Comparison of ENCODE assay signal across 23 mouse cellular contexts in genomic region chr5:33955868-33956267, GRCm38 (mm10). TPM values are rescaled to one million over a fixed set of nuclear protein-coding genes. Genes with fewer than 3 reads are reported as not detected.
DNase-seq lines count a peak whose midpoint lies in the region; ATAC-seq lines count a peak whose summit lies in the region.
"Had no signal": no experiment of that assay in that cellular context is flagged by ENCODE, and none has a peak within 500 bp of the region (broad histone marks: within the 10 kb centered on the region; RNA-seq: fewer than 3 reads in every experiment).

No protein-coding gene starts in this region.

- peak; percentile 14 for DNase-seq in embryonic facial prominence, embryonic 14.5 days (ENCODE audit: low spot score)
- DNase-seq in embryonic facial prominence, embryonic 10.5 days (ENCODE audit: low spot score) = no peak
- peak; percentile 54 for DNase-seq in Muller cell, postnatal 12 days (ENCODE audit: inconsistent ontology term)
- DNase-seq in adrenal gland, postnatal 14 days = peak; percentile 52
- DNase-seq in mesoderm, embryonic 11.5 days (ENCODE audit: low read depth, low spot score) = peak; percentile 55
- DNase-seq: cerebellum, adult 2 months; cerebellum, postnatal 25 days; gastrocnemius, postnatal 10 days; layer of hippocampus, adult 9-11 months; thymus, adult 2 months; thymus, postnatal 4 days had no signal

- no peaks in the 10 kb centered on the region for H3K36me3 ChIP-seq in embryonic facial prominence, embryonic 14.5 days (ENCODE audit: control insufficient read depth, insufficient read depth, low read length)
- no peaks in the 10 kb centered on the region for H3K36me3 ChIP-seq in embryonic facial prominence, embryonic 10.5 days (replicated peaks)
- no peaks in the 10 kb centered on the region for H3K36me3 ChIP-seq in midbrain, embryonic 13.5 days
- H3K36me3 ChIP-seq: kidney, embryonic 15.5 days; limb, embryonic 15.5 days; midbrain, embryonic 12.5 days had no signal

- ATAC-seq in embryonic facial prominence, embryonic 14.5 days (ENCODE audit: low read depth) = no peak
- no peak for ATAC-seq in megakaryocyte progenitor cell, adult 5-6 weeks (replicated peaks; ENCODE audit: poor library complexity)
- no peak for ATAC-seq in midbrain, embryonic 13.5 days
- ATAC-seq: forebrain, embryonic 13.5 days; hindbrain, embryonic 16.5 days; intestine, embryonic 16.5 days had no signal

- 61% methylated on average over 4 of the region's 4 CpGs for WGBS in embryonic facial prominence, embryonic 14.5 days
- WGBS in embryonic facial prominence, embryonic 10.5 days = 88% methylated on average over 4 of the region's 4 CpGs
- 95% methylated on average over 4 of the region's 4 CpGs for WGBS in midbrain, embryonic 13.5 days

- H3K4me1 ChIP-seq in embryonic facial prominence, embryonic 14.5 days (ENCODE audit: control insufficient read depth, insufficient read depth, low read length) = no peaks in the 10 kb centered on the region
- H3K4me1 ChIP-seq in embryonic facial prominence, embryonic 10.5 days = no peaks in the 10 kb centered on the region
- no peaks in the 10 kb centered on the region for H3K4me1 ChIP-seq in midbrain, embryonic 13.5 days (replicated peaks)
- H3K4me1 ChIP-seq: forebrain, embryonic 13.5 days; kidney, embryonic 15.5 days; limb, embryonic 15.5 days; midbrain, embryonic 12.5 days had no signal

- peaks cover 26% of the 10 kb centered on the region for H3K9me3 ChIP-seq in embryonic facial prominence, embryonic 14.5 days (ENCODE audit: control insufficient read depth, low read length)
- H3K9me3 ChIP-seq in embryonic facial prominence, embryonic 10.5 days = peaks cover 28% of the 10 kb centered on the region
- peaks cover 13% of the 10 kb centered on the region for H3K9me3 ChIP-seq in midbrain, embryonic 13.5 days

- no peak overlapping the region for H3K9ac ChIP-seq in embryonic facial prominence, embryonic 14.5 days (ENCODE audit: low read depth, low read length)
- no peak overlapping the region for H3K9ac ChIP-seq in midbrain, embryonic 13.5 days (replicated peaks)
- H3K9ac ChIP-seq: forebrain, embryonic 13.5 days; kidney, embryonic 15.5 days; limb, embryonic 15.5 days; midbrain, embryonic 12.5 days had no signal

- H3K4me2 ChIP-seq in embryonic facial prominence, embryonic 14.5 days (ENCODE audit: low read depth, low read length) = no peak overlapping the region
- H3K4me2 ChIP-seq in midbrain, embryonic 13.5 days (replicated peaks) = no peak overlapping the region
- H3K4me2 ChIP-seq: forebrain, embryonic 13.5 days; heart, embryonic 11.5 days; kidney, embryonic 15.5 days; limb, embryonic 15.5 days; midbrain, embryonic 12.5 days had no signal

- no peak overlapping the region for H3K27ac ChIP-seq in embryonic facial prominence, embryonic 14.5 days (replicated peaks; ENCODE audit: low read depth, low read length)
- no peak overlapping the region for H3K27ac ChIP-seq in embryonic facial prominence, embryonic 10.5 days (replicated peaks)
- no peak overlapping the region for H3K27ac ChIP-seq in midbrain, embryonic 13.5 days
- H3K27ac ChIP-seq: forebrain, embryonic 13.5 days; kidney, embryonic 15.5 days; limb, embryonic 15.5 days; midbrain, embryonic 12.5 days had no signal

- H3K27me3 ChIP-seq in embryonic facial prominence, embryonic 14.5 days (replicated peaks; ENCODE audit: control insufficient read depth, insufficient read depth, low read length) = no peaks in the 10 kb centered on the region
- H3K27me3 ChIP-seq in embryonic facial prominence, embryonic 10.5 days (replicated peaks; ENCODE audit: low read depth, poor library complexity, severe bottlenecking) = no peaks in the 10 kb centered on the region
- no peaks in the 10 kb centered on the region for H3K27me3 ChIP-seq in midbrain, embryonic 13.5 days
- H3K27me3 ChIP-seq: forebrain, embryonic 13.5 days; kidney, embryonic 15.5 days; limb, embryonic 15.5 days; midbrain, embryonic 12.5 days had no signal

- H3K4me3 ChIP-seq in embryonic facial prominence, embryonic 14.5 days (ENCODE audit: low read depth, low read length) = no peak overlapping the region
- H3K4me3 ChIP-seq in embryonic facial prominence, embryonic 10.5 days = no peak overlapping the region
- no peak overlapping the region for H3K4me3 ChIP-seq in midbrain, embryonic 13.5 days (replicated peaks)
- H3K4me3 ChIP-seq: erythroblast, embryonic 14.5 days; forebrain, embryonic 13.5 days; kidney, embryonic 15.5 days; limb, embryonic 15.5 days; midbrain, embryonic 12.5 days had no signal

RNA-seq across cellular contexts. Expression of gene Nelfa, which starts 19.7 kb away (rescaled TPM):
- 46.7 and 51.1 TPM in 2 replicates for polyA plus RNA-seq in embryonic facial prominence, embryonic 14.5 days (2014; fragmentation: Nextera tagmentation; extraction: Ambion mirVana)
- polyA plus RNA-seq in embryonic facial prominence, embryonic 10.5 days (2016; fragmentation: Nextera tagmentation; extraction: Ambion mirVana) = 87.5 and 89.2 TPM in 2 replicates
- 18.3 and 23.0 TPM in 2 replicates for total RNA-seq in adrenal gland, postnatal 14 days (2021)
- 31.1 and 33.7 TPM in 2 replicates for total RNA-seq in megakaryocyte progenitor cell, adult 5-6 weeks (2015)
- 34.5 and 37.7 TPM in 2 replicates for total RNA-seq in megakaryocyte progenitor cell, adult 5-6 weeks (2017)
- polyA plus RNA-seq in midbrain, embryonic 13.5 days (2015; fragmentation: Nextera tagmentation; extraction: Ambion mirVana) = 47.7 and 49.9 TPM in 2 replicates

RNA-seq across cellular contexts. Expression of gene Gm1673, which starts 27.4 kb away (rescaled TPM):
- 78.7 and 81.0 TPM in 2 replicates for polyA plus RNA-seq in embryonic facial prominence, embryonic 14.5 days (2014; fragmentation: Nextera tagmentation; extraction: Ambion mirVana)
- polyA plus RNA-seq in embryonic facial prominence, embryonic 10.5 days (2016; fragmentation: Nextera tagmentation; extraction: Ambion mirVana) = 211 and 214 TPM in 2 replicates
- total RNA-seq in adrenal gland, postnatal 14 days (2021) = 10.8 and 19.4 TPM in 2 replicates
- total RNA-seq in megakaryocyte progenitor cell, adult 5-6 weeks (2015) = 0.79 and 1.1 TPM in 2 replicates
- total RNA-seq in megakaryocyte progenitor cell, adult 5-6 weeks (2017) = 1.1 and 3.7 TPM in 2 replicates
- polyA plus RNA-seq in midbrain, embryonic 13.5 days (2015; fragmentation: Nextera tagmentation; extraction: Ambion mirVana) = 563 and 613 TPM in 2 replicates
- total RNA-seq: hematopoietic stem cell, adult 5-6 weeks; monocyte, adult 5-6 weeks had no signal
- polyA plus RNA-seq: erythroblast, embryonic 14.5 days had no signal

RNA-seq across cellular contexts. Expression of gene Nat8l, which starts 39.9 kb away (rescaled TPM):
- polyA plus RNA-seq in embryonic facial prominence, embryonic 14.5 days (2014; fragmentation: Nextera tagmentation; extraction: Ambion mirVana) = 0.31 and 0.38 TPM in 2 replicates
- 0.47 and 0.73 TPM in 2 replicates for polyA plus RNA-seq in embryonic facial prominence, embryonic 10.5 days (2016; fragmentation: Nextera tagmentation; extraction: Ambion mirVana)
- total RNA-seq in adrenal gland, postnatal 14 days (2021) = 17.1 and 18.7 TPM in 2 replicates
- 1.7 and 1.8 TPM in 2 replicates for total RNA-seq in megakaryocyte progenitor cell, adult 5-6 weeks (2015)
- total RNA-seq in megakaryocyte progenitor cell, adult 5-6 weeks (2017) = 2.2 TPM in 2 replicates
- 3.0 and 3.8 TPM in 2 replicates for polyA plus RNA-seq in midbrain, embryonic 13.5 days (2015; fragmentation: Nextera tagmentation; extraction: Ambion mirVana)
